Mouse (Mus musculus): ENCODE measurements around the gene Zbtb24.
"Not testable (repeated sequence)": the region's sequence is repeated elsewhere in the genome, so short reads cannot be mapped to it uniquely, and the experiment has no call there.

Zbtb24 gene

GRCm38 (mm10) chr10:41450137-41450670, at the start of gene Zbtb24:
Gene Zbtb24, plus strand, starts transcription at chr10:41450383.
- peak; percentile 97 for DNase-seq

- DNase-seq = no peak
Measured at GRCm38 (mm10) chr10:41401097-41401496, 49.1 kb upstream of the Zbtb24 start.

DNA sequence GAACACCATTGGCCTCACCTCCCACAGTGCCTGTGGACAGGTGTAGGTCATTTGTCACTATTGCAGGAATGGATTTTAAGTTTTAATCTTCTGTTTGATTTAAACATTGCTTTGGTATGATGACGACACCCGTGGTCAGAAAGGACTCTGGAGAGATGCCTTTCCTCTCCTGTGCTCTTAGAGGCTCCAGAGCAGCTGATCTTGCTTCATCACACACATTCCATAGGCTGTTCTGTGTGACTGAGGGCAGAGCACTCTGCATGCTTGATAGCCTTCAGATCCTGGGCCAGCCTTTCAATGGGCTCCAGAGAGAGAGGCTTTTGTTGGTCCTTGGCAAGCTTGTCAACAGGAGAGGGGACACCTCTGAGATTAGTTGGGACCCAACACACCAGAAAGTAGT, 46.8 kb upstream of the Zbtb24 start:
- DNase-seq = no peak

GRCm38 (mm10) chr10:41403893-41404612, 46.1 kb upstream of the Zbtb24 start:
- peak; percentile 13 for DNase-seq

DNA sequence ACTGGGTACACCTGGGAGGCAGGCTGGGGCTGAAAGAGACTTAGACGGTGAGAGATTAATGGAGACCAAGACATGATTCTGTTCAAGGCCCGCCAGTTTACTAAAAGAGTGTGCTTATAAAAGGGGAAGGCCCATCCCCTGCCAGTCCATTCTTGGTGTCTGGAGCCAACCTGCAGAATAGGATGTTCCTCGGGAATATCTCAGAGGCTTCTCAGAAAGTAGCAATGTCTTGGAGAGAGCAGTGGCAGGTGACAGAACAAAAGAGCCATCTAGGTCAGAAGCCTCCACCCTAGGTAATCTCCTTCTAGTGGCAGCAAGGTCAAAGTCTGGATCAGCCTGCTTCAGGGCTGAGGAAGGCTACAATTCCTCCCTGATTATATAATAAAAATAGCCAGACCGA, 40.0 kb upstream of the Zbtb24 start:
- not testable (repeated sequence) for DNase-seq

DNA sequence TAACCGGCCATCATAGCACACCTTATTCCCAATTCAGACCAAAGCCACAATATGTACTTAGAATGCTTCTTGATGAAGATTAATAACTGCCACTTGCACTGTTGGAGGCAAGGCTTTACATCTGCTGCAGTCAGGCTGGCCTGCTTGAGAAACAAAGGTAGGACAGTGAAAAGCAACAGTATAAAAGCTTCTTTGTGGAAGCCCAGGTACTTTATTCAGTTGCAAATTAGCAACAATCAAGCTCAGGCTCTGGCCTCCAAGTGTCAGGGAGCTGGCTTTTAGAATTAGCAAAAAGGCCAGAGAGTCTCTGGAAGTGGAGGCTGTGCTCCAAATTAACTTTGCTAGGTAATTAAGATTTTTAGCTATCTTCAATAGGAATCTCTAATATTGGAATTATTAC, 39.4 kb upstream of the Zbtb24 start:
- not testable (repeated sequence) for DNase-seq

DNA sequence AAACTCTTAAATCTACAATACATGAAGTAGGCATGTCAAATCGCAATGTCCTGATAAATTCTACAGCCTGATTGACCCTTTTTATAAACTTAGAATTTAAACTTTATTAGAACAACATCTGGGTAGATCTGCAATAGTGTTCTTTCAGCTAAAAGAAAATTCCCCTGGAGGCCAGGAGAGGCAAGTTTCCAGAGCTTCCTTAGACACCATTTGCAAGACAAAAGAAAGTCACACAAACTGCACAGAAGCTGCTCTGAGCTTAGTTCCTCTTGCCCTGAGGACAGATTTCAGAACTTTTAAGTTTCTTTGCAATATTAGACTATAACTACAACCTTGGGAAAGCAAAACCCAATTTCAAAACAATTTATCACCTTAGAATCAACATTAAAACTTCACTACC, 36.7 kb upstream of the Zbtb24 start:
- not testable (repeated sequence) for DNase-seq

DNA sequence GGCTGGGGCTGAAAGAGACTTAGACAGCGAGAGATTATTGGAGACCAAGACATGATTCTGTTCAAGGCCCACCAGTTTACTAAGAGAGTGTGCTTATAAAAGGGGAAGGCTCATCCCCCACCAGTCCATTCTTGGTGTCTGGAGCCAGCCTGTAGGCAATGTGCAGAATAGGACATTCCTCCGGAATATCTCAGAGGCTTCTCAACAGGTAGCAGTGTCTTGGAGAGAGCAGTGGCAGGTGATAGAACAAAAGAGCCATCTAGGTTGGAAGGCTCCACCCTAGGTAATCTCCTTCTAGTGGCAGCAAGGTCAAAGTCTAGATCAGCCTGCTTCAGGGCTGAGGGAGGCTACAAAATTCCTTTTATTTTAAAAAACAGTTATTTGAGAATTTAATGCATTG, 34.8 kb upstream of the Zbtb24 start:
- DNase-seq = not testable (repeated sequence)

DNA sequence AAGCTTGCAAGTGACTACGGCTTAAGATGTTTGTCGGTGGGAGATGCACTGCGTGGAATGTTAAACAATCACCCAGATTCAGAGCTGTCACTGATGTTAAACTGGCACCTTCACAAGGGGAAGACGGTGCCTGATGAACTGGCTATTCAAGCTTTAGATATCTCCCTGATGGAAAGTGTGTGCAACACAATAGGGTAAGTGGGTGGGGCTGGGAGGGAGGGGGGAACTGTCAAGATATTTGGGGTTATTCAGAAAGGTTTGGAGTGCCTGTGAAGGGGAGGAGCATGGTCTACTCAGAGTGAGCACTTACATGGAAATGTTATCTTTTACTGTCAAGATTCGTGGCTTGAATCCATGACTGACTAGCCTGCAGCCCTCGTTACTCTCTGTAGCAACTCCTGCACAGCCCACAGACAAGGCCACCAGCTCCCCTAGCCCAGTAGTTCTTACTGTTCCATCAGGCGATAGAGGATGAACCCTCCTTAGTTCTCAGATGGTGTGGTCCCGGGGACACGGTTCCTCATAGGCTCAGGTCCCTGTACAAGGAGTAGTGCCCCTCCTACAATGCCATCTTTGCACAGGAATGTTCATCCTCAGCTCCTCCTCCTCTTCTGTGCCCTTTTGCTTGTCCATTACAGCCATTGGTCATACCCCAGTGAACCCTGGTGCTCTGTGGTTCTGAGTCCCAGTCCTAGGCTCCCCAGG, 29.5 kb upstream of the Zbtb24 start:
- DNase-seq = no peak

GRCm38 (mm10) chr10:41423681-41424080, 26.5 kb upstream of the Zbtb24 start:
- DNase-seq = no peak

DNA sequence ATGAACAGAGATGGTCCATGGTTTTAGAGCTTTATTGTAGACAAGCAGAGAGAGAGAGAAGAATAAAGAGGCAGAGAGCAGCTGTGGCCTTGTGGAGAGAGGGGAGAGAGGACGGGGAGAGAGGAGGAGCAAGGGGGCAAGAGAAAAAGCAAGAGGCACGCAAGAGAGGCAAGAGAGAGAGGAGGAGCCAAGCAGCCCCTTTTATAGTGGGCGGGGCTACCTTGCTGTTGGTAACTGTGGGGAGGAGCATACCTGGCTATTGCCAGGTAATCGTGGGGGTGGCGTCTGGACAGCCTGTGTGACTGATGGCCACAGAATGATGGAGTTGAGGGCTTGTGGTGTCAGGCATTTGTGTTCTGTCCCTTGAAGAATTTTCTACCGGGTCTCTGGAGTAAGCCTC, 23.8 kb upstream of the Zbtb24 start:
- DNase-seq = no peak

GRCm38 (mm10) chr10:41434624-41435023, 15.6 kb upstream of the Zbtb24 start:
- DNase-seq = peak; percentile 61

GRCm38 (mm10) chr10:41435141-41435540, 15.0 kb upstream of the Zbtb24 start:
- no peak for DNase-seq

DNA sequence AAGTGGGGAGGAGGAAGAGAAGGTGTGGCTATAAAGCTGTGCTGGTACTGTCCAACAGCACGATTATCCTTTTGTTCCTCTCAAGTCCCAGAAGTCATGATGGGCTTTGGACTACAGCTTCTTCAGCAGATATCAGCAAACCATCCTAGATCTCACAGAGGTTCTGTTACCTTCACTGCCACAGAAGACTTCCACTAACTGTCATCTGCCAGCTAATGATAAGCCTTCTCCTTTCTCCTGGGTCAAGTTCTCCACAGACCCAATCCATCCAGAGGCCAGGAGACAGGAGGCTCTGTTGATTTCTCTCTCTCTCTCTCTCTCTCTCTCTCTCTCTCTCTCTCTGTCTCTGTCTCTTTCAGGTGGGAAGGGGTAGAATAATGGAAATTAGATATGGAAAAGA, 2.0 kb upstream of the Zbtb24 start:
- no peak for DNase-seq

- DNase-seq = peak; percentile 63
Measured at GRCm38 (mm10) chr10:41449684-41450083, 499 bp upstream of the Zbtb24 start.

DNA sequence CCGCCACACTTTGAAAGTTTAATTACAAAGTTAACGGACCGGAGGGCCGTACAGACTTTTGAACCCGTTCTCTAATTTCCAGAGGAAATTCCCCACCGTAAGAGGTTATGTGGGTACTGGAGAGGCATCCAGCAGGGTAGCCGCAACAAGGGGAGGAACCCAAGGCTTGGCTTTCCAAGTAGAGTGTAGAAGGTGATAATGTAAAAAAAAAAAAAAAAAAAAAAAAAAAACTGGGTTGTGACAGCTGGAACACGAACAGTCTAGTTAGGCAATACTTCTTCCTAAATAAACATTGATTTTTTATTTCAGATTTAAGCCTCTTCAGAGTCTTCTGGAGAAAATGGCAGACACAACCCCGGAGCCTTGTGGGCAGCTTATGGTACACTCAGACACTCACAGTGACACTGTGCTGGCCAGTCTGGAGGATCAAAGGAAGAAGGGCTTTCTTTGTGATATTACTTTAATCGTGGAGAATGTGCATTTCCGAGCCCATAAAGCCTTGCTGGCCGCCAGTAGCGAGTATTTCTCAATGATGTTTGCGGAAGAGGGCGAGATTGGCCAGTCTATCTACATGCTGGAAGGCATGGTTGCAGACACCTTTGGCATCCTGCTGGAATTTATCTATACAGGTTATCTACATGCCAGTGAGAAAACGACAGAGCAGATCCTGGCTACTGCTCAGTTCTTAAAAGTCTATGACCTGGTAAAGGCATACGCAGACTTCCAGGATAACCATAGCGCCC, 768 bp downstream of the Zbtb24 start:
- DNase-seq = no peak

- no peak for DNase-seq
Measured at GRCm38 (mm10) chr10:41451656-41452055, 1.5 kb downstream of the Zbtb24 start.

DNA sequence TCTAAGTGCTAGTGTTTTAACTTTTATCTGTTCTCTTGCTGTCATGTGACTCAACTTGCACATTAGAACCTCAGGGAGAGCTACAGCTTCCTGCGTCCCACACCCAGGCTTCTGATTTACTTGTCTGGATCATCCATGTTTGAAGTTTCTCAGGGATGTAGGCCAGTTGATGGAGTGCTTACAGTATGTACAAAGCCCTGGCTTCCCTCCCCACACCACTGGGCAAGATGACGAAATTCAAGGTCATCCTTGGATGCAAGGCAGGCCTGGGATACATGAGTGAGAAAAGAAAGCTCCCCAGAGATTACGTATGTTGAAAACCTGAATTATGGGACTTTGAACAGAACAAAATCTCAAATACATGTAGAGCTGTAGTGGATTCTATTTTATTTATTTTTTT, 2.6 kb downstream of the Zbtb24 start:
- no peak for DNase-seq

- no peak for DNase-seq
Measured at GRCm38 (mm10) chr10:41459990-41460389, 9.8 kb downstream of the Zbtb24 start.

- DNase-seq = no peak
Measured at GRCm38 (mm10) chr10:41460501-41460900, 10.3 kb downstream of the Zbtb24 start.

DNA sequence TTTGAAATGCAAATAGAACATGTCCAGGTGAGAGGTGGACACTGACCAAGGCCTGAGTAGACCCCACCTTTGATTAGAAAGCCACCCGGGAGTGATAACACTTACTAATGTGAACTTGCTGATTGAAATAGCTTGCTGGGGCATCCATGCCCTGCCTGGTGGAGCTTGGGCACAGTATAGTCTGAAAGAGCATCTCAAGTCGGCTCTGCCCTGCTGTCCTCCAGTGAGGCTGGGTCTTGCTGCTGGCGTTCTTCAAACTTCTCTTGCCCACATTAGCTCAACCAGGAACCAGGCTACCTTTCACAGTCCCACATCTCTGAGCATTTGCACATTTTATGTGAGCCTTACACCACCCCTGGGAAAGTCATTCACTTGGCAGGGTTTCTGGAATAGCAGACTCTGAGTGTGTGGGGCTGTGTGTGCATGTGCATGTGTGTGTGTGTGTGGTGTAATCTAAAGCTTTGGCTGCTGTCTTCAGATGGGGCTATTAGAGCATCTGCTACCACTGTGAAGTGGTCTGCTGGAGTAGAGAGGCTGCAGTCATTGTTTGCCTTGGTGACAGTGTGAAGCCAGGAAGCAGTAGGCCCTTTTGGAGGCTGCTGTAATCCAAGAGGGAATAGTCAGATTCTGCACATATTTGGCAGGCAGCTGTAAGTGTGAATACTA, 11.0 kb downstream of the Zbtb24 start:
- no peak for DNase-seq

- no peak for DNase-seq
Measured at GRCm38 (mm10) chr10:41464401-41464955, 14.3 kb downstream of the Zbtb24 start.

- DNase-seq = no peak
Measured at GRCm38 (mm10) chr10:41467325-41467724, 17.1 kb downstream of the Zbtb24 start.
